Mouse (Mus musculus) spleen, postnatal 0 days (tissue): Measurements from ENCODE around the gene Rslcan18. TPM values are rescaled to one million over a fixed set of nuclear protein-coding genes. Genes with fewer than 3 reads are reported as not detected.

Experiments
- polyA plus RNA-seq: library from polyadenylated mRNA; unstranded; fragments of >200 nt; fragmentation: Nextera tagmentation; extraction: Ambion mirVana; gene quantifications from 2 replicates; pipeline ENCODE4 v1.2.1, GENCODE M21; 2015

The Rslcan18 gene
- 0.10 and 0.18 TPM in 2 replicates for polyA plus RNA-seq

DNA sequence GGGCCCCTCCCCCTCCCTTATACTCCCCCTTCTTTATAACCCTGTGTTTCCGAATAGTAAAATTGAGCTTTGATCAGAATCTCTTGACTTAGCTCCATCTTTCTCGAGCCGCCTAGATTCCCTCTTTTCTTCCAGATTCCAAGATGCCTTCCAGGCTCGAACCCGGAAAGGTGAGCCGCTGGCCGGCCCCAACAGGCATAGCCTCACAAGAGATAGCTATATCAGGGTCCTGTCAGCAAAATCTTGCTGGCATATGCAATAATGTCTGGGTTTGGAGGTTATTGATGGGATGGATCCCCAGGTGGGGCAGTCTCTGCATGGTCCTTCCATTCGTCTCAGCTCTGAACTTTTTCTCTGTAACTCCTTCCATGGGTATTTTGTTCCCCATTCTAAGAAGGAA lies at the start of gene Rslcan18:
Gene Rslcan18 (minus strand): TSS at position 101 of the 400 bp plus-strand sequence.

DNA sequence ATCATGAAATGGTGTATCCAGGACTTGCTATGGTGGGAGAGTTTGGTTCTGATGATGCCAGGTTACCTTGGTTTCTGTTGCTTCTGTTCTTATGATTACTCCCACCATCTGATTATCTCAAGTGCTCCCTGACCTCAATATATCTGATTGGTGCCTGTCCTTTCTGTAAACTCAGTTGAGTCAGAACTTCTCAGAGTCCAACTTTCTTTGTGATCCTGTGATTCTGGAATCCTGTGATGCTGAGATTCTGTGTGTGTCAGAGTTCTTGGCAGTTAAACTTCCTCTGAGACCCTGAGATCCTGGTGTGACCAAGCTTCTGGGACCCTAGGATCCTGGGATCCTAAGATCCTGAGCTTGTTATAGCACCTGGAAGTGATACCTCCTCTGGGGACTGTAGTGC lies 5.3 kb upstream of the Rslcan18 start, which contains the start of gene Zfp759:
Gene Zfp759 (plus strand): TSS at position 301 of the 400 bp plus-strand sequence.

DNA sequence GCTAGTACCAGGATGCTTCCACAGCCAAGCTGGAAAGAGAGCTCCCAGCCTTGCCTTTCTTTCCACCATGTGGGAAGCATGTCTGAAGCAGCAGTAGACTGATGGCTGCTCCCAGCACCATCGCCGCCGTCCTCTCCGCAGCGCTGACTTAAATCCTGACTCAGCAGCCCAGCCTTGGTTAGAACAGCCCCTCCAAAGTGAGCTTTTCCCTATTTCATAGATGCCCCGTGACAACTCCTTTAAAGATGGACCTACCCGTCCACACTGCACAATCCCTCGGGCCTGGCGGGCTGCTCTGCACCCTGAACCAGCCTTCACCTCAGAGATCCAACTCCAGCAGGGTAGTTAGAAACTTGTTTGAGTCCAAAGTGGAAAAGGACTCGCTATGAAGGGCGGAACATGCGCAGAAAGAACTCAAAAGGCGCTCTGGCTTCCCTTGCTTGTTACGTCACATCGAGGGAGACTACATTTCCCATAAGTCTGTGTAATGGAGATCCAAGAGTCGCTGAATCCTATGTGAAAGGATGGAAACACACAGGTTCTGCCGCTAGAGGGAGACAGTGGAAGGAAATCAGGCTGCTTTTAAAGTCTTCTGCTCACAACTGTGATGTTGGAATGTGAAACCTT lies 7.8 kb downstream of the Rslcan18 start, which contains the start of gene Gm28557:
Gene Gm28557 (minus strand): TSS at position 411 of the 627 bp plus-strand sequence.

DNA sequence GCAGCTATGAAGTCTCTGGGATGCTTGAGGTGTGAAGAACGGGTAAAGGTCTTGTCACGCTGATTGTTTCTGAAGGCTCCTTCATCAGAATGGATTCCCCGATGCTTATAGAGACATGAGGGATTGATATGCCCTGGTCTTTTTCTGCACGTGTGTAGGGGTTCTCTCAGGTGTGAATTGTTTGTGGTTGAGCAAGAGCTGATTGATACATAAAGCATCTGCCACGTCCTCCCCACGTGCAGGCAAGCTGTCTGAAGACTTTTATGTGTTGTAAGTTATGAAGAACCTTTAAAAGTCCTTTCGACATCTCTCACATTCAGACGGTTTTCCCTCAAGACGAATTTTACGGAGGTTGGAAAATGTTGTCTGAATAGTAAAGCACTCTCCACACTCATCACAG lies 18.2 kb downstream of the Rslcan18 start, which contains the start of gene Zfp708:
Gene Zfp708 (minus strand): TSS at position 101 of the 400 bp plus-strand sequence.

DNA sequence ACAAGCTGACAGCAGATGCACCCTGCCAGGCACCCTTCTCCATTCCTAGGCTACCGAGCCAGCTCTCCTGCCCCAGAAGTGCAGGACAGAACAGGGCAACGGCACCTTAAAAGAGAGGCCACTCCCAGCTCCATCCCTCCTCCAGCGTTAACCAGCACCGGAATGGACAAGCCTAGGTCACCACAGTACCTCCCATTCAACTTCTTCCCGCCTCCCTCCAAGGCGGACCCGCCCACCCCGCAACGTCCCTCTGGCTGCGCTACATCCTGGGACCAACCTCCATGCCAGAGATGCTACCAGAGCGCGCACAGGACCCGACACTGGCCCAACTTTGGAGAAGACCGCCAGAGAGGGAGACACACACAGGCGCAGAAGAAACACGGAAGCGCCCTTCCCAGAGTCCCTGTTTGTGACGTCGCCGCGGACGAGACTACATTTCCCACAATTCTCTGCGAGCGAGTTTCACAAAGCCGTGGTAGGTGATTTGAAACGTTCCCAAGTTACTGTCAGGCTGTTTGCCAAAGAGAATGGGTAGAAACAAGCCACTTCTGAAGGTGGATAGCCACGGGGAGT lies 55.2 kb downstream of the Rslcan18 start, which contains the start of gene Zfp712:
Gene Zfp712 (minus strand): TSS at position 385 of the 573 bp plus-strand sequence.

Other genes with a start within 250 kb of the Rslcan18 start
- 0.26 and 0.84 TPM in 2 replicates for gene Gm10767, start 211.3 kb downstream of the Rslcan18 start, polyA plus RNA-seq
- 0.94 and 1.3 TPM in 2 replicates for gene Zfp712, start 55.1 kb downstream of the Rslcan18 start, polyA plus RNA-seq
- gene Zfp708, start 18.3 kb downstream of the Rslcan18 start, polyA plus RNA-seq = 1.6 and 1.8 TPM in 2 replicates
- gene Gm28557, start 7.7 kb downstream of the Rslcan18 start, polyA plus RNA-seq = 1.3 and 1.5 TPM in 2 replicates
- 0.47 and 0.56 TPM in 2 replicates for gene Zfp759, start 5.4 kb upstream of the Rslcan18 start, polyA plus RNA-seq
- gene Rsl1, start 56.9 kb upstream of the Rslcan18 start, polyA plus RNA-seq = 1.9 and 3.0 TPM in 2 replicates
- 0.48 and 0.76 TPM in 2 replicates for gene Zfp455, start 78.2 kb upstream of the Rslcan18 start, polyA plus RNA-seq
- 0.95 and 1.1 TPM in 2 replicates for gene Zfp458, start 162.2 kb upstream of the Rslcan18 start, polyA plus RNA-seq
- 0.49 and 0.53 TPM in 2 replicates for gene Zfp457, start 190.2 kb upstream of the Rslcan18 start, polyA plus RNA-seq
- 1.3 TPM in 2 replicates for gene Zfp595, start 216.3 kb upstream of the Rslcan18 start, polyA plus RNA-seq
- 0.25 TPM in 1 of 2 replicates, not detected in the other for gene Gm28044, start 244.3 kb upstream of the Rslcan18 start, polyA plus RNA-seq
- gene Zfp953, start 244.3 kb upstream of the Rslcan18 start, polyA plus RNA-seq = 0.78 and 0.92 TPM in 2 replicates